Mouse (Mus musculus): Measurements from ENCODE around the gene Moxd2. TPM values are rescaled to one million over a fixed set of nuclear protein-coding genes. Genes with fewer than 3 reads are reported as not detected.

Gene Moxd2
- not detected in 2 replicates for polyA plus RNA-seq (2015; fragmentation: Nextera tagmentation; extraction: Ambion mirVana)

DNA sequence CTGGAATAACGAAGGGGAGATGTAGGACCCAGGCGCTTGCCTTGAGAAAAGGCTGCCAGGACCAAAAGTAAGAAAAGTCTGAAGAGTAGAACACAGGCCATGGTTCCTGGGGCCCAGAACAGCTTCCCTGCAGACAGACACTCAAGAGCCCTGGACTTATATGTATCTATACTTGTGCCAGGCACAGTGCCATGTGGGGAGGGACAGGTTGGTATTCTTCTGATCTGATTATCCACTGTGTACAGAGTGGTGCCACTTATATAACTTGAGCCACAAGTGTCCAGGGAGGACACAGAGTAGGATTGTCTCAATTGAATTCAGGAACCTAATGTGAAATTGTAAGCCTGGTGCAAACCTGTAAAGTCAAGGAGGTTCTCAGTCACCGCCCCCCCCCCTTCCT lies at the start of gene Moxd2:
Gene Moxd2, minus strand, starts transcription at position 101 of the 400 bp plus-strand sequence.
- Histone ChIP-seq H3K4me1 (no peaks in the 10 kb centered on the region), H3K4me2 (replicated peaks) (no peak within 1 kb of the TSS), H3K27me3 (no peaks in the 10 kb centered on the region), H3K4me3 (no peak within 1 kb of the TSS), H3K27ac (no peak within 1 kb of the TSS), H3K9ac (no peak within 1 kb of the TSS), H3K36me3 (no peaks in the 10 kb centered on the region), H3K9me3 (no peaks in the 10 kb centered on the region)
- ATAC-seq (ENCODE audit: low FRiP score, low read depth) = no peak
- WGBS = 88% methylated on average over 3 of the region's 3 CpGs

DNA sequence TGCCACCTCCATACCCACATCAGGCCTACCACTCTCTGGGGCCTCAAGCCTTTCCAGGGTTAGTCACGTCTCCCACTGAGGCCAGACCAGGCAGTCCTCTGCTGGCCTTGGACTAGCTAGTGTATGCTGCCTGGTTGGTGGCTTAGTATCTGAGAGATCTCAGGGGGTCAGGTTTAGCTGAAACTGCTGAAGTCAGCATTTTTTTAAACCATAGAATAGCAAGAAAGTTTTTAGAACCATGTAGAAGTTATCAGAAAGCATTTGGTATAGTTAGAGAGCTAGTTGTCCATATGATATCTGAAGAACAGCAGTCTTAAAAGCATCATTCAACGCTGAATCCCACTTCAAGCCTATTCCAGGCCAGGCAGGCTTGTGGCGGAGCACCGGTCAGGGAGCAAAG lies 32.7 kb upstream of the Moxd2 start:
- H3K9me3 ChIP-seq = no peaks in the 10 kb centered on the region
- no peak overlapping the region for H3K9ac ChIP-seq
- no peak overlapping the region for H3K4me2 ChIP-seq (replicated peaks)
- no peak overlapping the region for H3K4me3 ChIP-seq
- H3K27me3 ChIP-seq = no peaks in the 10 kb centered on the region
- H3K36me3 ChIP-seq = no peaks in the 10 kb centered on the region
- whole genome bisulfite sequencing = 80% methylated on average over 4 of the region's 4 CpGs
- H3K27ac ChIP-seq = no peak overlapping the region
- no peaks in the 10 kb centered on the region for H3K4me1 ChIP-seq
- no peak for ATAC-seq (ENCODE audit: low FRiP score, low read depth)

DNA sequence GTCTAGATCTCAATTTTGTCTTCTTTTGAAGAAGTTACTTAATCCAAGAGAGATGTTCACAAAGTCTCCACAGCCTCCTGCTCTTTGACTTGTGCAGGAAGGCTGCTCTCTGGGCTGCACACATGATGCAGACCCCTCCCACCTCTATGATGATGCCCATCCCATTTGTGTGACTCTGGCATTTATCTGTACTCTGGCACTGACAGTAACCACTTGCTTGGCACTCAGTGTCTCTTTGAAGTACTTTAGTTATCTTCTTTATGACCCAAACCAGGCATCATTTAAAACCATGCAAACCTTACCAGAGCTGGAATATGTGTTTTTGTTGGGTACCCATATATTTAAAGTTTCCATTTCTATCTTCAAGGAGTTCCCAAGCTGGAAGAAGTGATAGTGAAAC lies 13.0 kb upstream of the Moxd2 start, which contains the start of gene Prss58:
Gene Prss58, minus strand, starts transcription at position 101 of the 400 bp plus-strand sequence.
- no peaks in the 10 kb centered on the region for H3K4me1 ChIP-seq
- H3K27me3 ChIP-seq = no peaks in the 10 kb centered on the region
- H3K36me3 ChIP-seq = no peaks in the 10 kb centered on the region
- H3K9ac ChIP-seq = no peak within 1 kb of the TSS
- ATAC-seq (ENCODE audit: low FRiP score, low read depth) = no peak
- H3K4me3 ChIP-seq = no peak within 1 kb of the TSS
- H3K9me3 ChIP-seq = no peaks in the 10 kb centered on the region
- H3K27ac ChIP-seq = no peak within 1 kb of the TSS
- H3K4me2 ChIP-seq (replicated peaks) = no peak within 1 kb of the TSS

DNA sequence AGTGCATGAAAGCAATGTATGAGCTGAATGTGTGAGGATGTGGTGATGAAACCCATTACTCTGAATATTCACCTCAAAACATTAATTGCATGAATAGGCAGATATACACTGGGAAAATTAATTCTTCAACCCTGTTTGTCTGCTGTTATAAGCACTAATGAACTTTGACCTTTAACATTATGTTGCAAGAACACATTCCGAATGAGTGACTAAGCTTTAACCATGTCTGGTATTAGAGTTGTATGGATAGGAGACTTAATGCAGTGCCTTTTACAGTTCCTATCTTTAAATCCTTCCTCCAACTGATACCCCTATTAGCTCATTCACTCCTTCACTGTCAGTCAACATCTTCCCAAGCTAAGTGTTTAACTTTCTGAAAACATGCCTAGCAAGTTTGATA lies 7.4 kb upstream of the Moxd2 start:
- no peak overlapping the region for H3K9ac ChIP-seq
- no peak for ATAC-seq (ENCODE audit: low FRiP score, low read depth)
- H3K27ac ChIP-seq = no peak overlapping the region
- no peaks in the 10 kb centered on the region for H3K36me3 ChIP-seq
- H3K27me3 ChIP-seq = no peaks in the 10 kb centered on the region
- no peaks in the 10 kb centered on the region for H3K4me1 ChIP-seq
- H3K4me2 ChIP-seq (replicated peaks) = no peak overlapping the region
- H3K4me3 ChIP-seq = no peak overlapping the region
- H3K9me3 ChIP-seq = no peaks in the 10 kb centered on the region
- 80% methylated on average over 1 of the region's 1 CpGs for WGBS

DNA sequence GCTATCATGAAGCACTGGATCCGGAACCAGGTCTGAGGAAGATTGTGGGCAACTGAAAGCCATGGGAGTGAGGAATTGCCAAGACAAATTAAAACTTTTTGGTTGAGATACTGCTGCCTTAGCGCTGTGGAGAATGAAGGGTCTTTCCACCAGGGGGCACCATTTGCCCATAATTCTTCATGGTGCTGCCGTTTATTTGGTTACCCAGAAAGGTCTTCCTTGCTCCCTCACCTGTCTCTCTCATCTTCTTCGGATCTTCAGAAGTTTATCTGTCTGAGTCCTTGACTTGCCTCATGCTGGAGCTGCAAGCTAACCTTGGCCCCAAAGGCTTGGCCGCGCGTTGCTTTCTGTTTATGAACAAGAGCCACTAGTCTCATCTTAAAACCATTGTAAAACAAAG lies 6.3 kb upstream of the Moxd2 start:
- no peak overlapping the region for H3K9ac ChIP-seq
- no peaks in the 10 kb centered on the region for H3K9me3 ChIP-seq
- no peaks in the 10 kb centered on the region for H3K4me1 ChIP-seq
- 42% methylated on average over 7 of the region's 7 CpGs for WGBS
- no peak overlapping the region for H3K27ac ChIP-seq
- no peak for ATAC-seq (ENCODE audit: low FRiP score, low read depth)
- no peak overlapping the region for H3K4me3 ChIP-seq
- H3K27me3 ChIP-seq = no peaks in the 10 kb centered on the region
- no peak overlapping the region for H3K4me2 ChIP-seq (replicated peaks)
- no peaks in the 10 kb centered on the region for H3K36me3 ChIP-seq

DNA sequence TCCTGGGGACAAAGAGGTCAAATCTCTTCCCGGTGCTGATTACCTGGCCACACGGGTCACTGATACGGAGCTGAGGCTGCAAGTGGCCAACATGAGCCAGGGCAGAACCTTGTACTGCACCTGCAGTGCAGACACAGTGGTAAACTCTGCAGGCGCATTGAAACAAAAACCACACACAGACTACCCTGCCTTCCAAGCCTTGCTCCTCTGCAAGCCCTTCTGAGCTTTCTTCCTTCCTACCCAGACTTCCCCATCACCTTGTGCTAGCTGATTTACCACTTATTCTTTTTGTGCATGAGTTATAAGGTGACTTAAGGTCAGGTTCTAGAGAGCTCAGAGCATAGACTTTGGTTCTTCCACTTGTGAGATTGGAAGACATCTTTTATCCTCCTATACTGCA lies 4.5 kb upstream of the Moxd2 start:
- H3K27ac ChIP-seq = no peak overlapping the region
- 89% methylated on average over 4 of the region's 4 CpGs for WGBS
- no peak overlapping the region for H3K9ac ChIP-seq
- H3K9me3 ChIP-seq = no peaks in the 10 kb centered on the region
- H3K4me1 ChIP-seq = no peaks in the 10 kb centered on the region
- H3K4me3 ChIP-seq = no peak overlapping the region
- H3K27me3 ChIP-seq = no peaks in the 10 kb centered on the region
- no peak overlapping the region for H3K4me2 ChIP-seq (replicated peaks)
- no peak for ATAC-seq (ENCODE audit: low FRiP score, low read depth)
- no peaks in the 10 kb centered on the region for H3K36me3 ChIP-seq

DNA sequence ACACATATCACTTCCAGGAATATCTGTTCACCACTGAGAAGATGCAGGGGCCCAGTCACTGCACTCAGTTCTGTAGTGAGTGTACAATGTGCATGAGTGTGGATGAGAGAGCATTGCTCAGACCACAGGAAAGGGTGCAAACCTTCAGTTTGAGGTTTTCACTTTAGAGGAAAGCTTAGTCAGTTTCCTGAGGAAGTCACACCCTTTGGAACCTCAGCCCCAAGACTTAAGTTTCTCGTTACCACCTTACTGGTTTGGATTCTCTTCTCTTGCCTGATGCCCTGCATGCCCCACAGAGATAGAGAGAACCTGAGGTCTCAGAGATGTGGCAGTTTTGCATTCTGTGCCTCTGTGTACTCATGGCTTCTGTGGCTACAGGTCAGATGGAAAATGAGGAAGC lies 3.7 kb upstream of the Moxd2 start:
- H3K27me3 ChIP-seq = no peaks in the 10 kb centered on the region
- no peaks in the 10 kb centered on the region for H3K9me3 ChIP-seq
- H3K4me1 ChIP-seq = no peaks in the 10 kb centered on the region
- no peak overlapping the region for H3K4me2 ChIP-seq (replicated peaks)
- 57% methylated on average over 1 of the region's 1 CpGs for WGBS
- no peaks in the 10 kb centered on the region for H3K36me3 ChIP-seq
- no peak for ATAC-seq (ENCODE audit: low FRiP score, low read depth)
- no peak overlapping the region for H3K4me3 ChIP-seq
- no peak overlapping the region for H3K9ac ChIP-seq
- no peak overlapping the region for H3K27ac ChIP-seq

DNA sequence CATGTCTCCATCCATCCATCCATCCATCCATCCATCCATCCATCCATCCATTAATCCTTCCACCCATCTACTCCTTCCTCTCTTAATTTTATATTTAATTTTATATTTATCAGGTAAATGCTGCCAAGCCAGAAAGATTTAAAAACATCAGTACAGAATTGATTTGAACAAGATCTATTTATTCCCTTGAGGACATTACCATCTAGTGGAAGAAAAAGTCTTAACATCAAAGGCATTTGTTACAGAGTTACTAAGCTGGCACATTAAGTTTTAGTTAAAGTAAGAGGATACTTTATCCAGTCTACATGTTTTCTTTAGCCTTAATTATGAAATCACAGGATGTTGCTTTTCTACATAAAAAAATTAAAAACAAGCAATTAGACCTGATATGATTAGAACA lies 42.0 kb downstream of the Moxd2 start:
- Histone ChIP-seq H3K9ac (no peak overlapping the region), H3K36me3 (no peaks in the 10 kb centered on the region), H3K27ac (no peak overlapping the region), H3K4me1 (no peaks in the 10 kb centered on the region), H3K4me3 (no peak overlapping the region), H3K4me2 (replicated peaks) (no peak overlapping the region), H3K27me3 (no peaks in the 10 kb centered on the region), H3K9me3 (no peaks in the 10 kb centered on the region)
- no peak for ATAC-seq (ENCODE audit: low FRiP score, low read depth)

Other genes starting within 250 kb of the Moxd2 start
- gene Prss58, start 12.9 kb upstream of the Moxd2 start, polyA plus RNA-seq (2015; fragmentation: Nextera tagmentation; extraction: Ambion mirVana) = not detected in 2 replicates
- gene 1700074P13Rik, start 53.1 kb upstream of the Moxd2 start, polyA plus RNA-seq (2015; fragmentation: Nextera tagmentation; extraction: Ambion mirVana) = not detected in 2 replicates
- not detected in 2 replicates for gene Gm4744, start 64.4 kb upstream of the Moxd2 start, polyA plus RNA-seq (2015; fragmentation: Nextera tagmentation; extraction: Ambion mirVana)
- gene 1810009J06Rik, start 77.3 kb upstream of the Moxd2 start, polyA plus RNA-seq (2015; fragmentation: Nextera tagmentation; extraction: Ambion mirVana) = not detected in 2 replicates
- gene Gm2663, start 112.0 kb upstream of the Moxd2 start, polyA plus RNA-seq (2015; fragmentation: Nextera tagmentation; extraction: Ambion mirVana) = not detected in 2 replicates
- gene 2210010C04Rik, start 148.0 kb upstream of the Moxd2 start, polyA plus RNA-seq (2015; fragmentation: Nextera tagmentation; extraction: Ambion mirVana) = not detected in 2 replicates